Mouse (Mus musculus) heart, postnatal 36 days (tissue): ENCODE data around the gene Abcb11. TPM values are rescaled to one million over a fixed set of nuclear protein-coding genes. Genes with fewer than 3 reads are reported as not detected.
"Not testable (repeated sequence)": the region's sequence is repeated elsewhere in the genome, so short reads cannot be mapped to it uniquely, and the experiment has no call there.

Experiments used
- DNase-seq, 2 experiments: peaks; one replicate each; pipeline ENCODE4 v3.0.0; 2021 to 2022
- intact Hi-C: fragments of 180-260 bp; cut with DNase I; formaldehyde crosslinking; loops from one replicate; pipeline ENCODE4 v1.15.1; 2025
- total RNA-seq, 2 experiments: library from RNA; stranded (reverse); gene quantifications; 2 replicates each; pipeline ENCODE4 v1.2.3; 2021

Gene Abcb11
- total RNA-seq, result not detected

DNA sequence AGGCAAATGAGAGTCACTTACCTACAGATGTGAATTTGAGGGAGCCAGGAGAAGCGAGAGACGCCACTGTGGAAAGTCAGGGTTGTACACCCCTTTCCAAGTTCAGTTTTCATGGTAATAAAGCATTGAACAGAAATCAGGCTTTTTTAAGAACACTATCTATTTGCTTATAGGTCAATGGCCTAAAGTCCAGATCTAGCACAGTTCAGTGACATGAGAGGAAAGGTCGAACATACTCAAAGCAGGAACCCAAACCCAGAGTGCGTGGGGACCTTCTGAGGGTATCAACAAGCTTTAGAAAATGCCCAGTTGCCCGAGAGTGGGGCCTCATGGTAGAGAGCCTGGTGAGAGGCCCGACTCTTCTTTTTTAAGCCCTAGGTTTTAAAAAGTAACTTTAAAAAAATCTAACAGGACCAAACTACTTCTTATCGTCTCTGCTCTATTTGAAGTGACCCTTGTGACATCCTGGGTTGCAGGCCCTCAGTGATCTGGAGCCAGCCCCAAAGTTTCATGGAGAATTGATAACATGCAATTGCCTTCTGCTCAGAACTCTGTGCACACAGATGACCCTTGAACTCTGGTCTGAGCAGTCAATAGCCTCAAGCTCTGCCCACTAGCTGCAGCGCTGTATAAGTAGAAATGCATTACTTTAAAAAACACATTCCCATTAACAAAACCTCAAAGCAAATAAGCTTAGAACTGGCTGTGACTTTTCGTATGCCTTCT lies at the start of gene Abcb11:
Gene Abcb11 (minus strand): TSS at position 121 of the 726 bp plus-strand sequence.
- no peak for DNase-seq
- intact Hi-C loops, result no loop called here

DNA sequence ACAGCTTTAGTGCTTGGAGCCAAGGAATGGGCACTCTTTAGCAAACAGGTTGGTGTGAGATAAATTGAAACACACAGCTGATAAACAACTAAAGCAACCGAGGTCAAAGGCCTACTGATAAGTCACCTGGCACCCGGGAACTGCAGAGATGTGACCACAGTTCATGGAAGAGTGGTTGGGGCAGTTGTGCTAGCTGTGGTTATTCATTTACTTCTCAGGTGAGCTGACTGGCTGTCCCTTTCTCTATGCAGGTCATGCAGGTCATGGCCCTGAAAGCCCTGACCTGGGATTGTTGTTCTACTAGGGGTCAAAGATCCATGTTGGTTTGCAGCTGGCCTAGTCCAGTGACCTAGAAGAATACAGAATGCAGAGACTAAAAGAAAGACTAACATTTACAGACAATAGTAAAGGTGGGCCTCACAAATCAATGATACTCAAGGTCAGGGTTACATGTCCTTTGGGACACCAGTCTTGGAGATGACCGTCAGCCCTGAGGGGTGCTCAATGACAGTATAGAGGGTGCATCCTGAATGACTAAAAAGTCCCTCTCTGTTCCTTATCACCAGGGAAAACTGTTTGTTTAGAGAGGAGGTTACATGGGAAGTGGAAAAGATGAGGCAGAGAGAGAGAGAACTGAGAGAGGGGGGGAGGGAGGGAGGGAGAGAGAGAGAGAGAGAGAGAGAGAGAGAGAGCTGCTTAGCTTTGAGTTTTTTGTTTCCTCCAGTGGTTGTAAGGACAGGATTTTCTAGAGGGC lies 43.9 kb upstream of the Abcb11 start:
- intact Hi-C loops, result no loop called here
- DNase-seq, result no peak

DNA sequence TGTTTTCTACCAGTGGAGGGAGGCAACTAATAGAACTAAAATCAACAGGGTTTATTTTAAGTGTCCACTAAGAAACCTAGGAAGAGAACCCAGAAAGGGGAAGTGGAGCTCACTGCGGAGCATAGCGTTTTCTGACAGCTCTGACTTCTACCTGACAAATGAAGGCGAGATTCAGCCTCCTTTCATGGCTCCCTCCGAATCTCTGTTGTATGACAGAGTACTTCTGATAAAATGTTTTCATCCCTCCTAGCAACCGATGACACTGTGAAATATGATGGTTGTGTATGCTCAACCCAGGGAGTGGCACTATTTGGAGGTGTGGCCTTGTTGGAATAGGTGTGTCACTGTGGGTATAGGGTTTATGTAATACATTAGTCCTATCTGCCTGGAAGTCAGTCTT lies 40.4 kb upstream of the Abcb11 start:
- intact Hi-C loops, result no loop called here

DNA sequence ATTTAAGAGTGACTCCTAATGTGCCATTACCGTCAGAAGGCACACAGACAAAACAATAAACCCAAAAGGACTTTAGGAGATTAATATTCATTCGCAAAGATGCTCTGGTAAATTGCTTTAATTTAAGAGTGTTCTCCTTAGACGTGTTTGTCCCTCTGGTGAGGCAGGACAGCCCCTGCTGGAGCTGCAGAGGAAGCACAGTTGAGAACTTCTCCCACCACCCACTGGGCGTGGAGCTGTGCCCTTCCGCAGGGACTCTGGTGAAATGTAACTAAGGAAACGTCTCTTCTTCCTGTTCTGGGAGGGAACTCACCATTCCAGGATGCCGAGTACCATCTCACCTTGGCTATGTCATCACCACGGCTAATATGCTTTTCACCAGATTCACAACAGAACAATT lies 39.3 kb upstream of the Abcb11 start:
- no peak for DNase-seq
- intact Hi-C loops, result no loop called here

More for the DNA sequence above, 40.4 kb upstream of the Abcb11 start:
- no peak for DNase-seq

DNA sequence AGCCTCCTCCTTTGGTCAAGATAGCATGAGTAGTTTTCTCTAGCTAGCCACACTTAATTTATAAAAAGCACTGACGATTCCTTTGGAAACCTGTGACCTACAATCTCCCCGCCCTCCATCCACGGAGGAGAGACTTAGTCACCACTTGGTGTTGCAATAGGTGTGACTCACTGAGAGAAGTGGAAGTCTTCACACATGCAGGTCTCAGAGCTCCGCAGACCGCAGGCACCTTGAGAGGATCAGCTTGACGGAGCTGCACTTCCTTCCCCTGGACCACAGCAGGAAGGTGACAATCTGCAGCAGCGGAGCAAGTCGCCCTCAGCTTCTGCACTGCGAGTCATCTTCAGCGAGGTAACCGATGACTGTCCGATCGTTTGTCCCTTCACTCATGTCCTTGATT lies 37.9 kb upstream of the Abcb11 start, which contains the start of gene Dhrs9:
Gene Dhrs9 (plus strand): TSS at position 165 of the 400 bp plus-strand sequence.
- intact Hi-C loops, result no loop called here
- DNase-seq, result no peak

DNA sequence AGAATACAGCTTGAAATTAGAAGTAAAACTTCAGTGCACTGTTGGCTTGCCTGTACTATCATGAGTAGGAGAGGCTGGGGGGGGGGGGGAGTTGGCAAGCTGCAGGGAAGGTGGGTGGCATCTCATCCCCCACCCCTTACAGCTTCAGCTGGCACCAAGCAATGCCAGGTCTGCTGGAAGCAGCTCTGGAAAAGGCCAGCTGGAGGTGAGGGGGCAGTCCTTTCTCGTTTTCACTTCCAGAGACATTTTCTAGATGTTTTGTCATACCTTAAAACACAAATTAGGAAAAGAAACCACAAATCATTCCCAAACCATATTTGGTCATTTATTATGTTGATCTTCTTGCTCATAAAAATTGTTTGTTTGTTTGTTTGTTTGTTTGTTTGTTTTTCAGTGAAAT lies 37.4 kb upstream of the Abcb11 start:
- DNase-seq, result no peak
- intact Hi-C loops, result no loop called here

DNA sequence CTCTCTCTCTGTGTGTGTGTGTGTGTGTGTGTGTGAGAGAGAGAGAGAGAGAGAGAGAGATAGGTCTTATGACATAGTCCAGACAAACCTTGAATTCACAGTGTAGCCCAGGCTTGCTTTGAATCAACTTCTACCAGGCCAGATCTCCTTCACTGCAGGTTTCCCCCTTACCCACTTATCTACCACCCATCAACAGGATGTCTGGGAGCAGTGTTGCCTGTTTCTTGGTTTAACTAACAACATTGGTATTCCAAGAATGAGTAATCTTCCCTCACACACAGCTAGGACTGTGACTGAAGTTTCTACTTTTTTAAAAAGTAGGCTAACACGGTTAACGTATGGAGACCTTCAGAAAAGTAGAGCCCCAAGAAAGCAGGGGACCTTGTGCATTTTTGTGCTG lies 34.4 kb upstream of the Abcb11 start:
- intact Hi-C loops, result no loop called here
- no peak for DNase-seq

DNA sequence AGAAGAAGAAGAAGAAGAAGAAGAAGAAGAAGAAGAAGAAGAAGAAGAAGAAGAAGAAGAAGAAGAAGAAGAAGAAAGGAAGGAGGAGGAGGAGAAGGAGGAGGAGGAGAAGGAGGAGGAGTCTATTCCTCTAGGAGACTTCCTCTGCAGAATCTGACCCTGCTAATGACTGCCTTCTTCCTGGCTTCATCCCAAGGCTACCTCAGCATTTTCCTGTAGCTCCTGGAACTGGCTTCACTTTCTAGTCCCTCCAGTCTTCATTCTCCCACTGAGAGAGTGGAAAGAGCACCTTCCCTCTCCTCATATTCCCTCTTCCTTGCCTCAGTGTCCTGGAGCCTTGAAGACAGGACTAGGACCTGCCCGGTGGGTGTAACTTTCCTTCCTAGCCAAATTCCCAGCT lies 22.9 kb upstream of the Abcb11 start:
- no peak for DNase-seq
- intact Hi-C loops, result no loop called here

DNA sequence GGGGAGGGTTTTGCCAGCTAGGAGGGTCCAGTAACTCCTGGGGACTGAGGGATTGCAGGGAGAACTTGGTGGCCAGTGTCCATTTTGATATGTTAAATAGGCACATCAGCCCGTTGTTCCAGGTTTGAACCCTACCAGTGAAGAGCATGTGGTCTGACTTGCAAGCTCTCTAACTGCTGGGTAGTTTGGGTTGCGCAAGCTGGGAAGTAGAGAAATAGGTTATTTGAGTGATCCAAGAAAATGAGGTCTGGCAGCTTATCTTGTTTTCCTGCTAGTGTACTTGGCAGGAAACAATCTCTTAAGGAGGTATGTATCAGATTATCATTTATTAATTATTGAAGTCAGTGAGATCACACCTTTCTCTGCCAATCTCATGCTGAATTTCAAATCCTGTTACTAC lies 22.4 kb upstream of the Abcb11 start:
- intact Hi-C loops, result no loop called here
- no peak for DNase-seq

DNA sequence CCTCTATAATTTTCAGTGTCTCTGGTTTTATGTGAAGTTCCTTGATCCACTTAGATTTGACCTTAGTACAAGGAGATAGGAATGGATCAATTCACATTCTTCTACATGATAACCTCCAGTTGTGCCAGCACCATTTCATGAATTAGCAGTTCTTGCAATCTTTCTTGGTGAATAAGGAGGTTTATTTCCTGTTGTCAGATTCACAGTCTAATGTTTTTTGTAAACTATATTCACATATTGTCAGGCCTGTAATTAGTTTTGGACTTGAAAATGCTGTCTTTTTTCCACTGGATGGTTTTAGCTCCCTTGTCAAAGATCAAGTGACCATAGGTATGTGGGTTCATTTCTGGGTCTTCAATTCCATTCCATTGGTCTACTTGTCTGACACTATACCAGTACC lies 13.0 kb upstream of the Abcb11 start:
- intact Hi-C loops, DNase-seq: not testable (repeated sequence)

DNA sequence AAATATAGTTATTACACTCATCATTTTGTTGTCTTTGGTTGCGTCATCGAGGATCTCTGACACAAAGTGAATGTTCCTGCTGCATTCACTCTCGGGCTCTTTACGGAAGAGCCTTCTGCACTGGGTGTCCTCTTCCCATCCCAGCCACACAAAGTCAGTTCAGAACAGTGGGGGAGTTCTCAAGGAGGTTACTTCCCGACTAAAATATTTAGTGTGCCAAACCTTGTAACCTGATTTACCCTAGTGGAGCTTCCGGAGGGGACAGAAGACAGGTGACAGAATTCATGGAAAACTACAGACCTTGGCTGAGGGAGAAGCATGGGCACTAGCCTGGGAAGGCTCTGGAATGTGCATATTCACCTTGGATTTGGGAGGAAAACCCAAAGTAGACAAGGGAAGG lies 910 bp downstream of the Abcb11 start:
- intact Hi-C loops, result no loop called here
- no peak for DNase-seq

DNA sequence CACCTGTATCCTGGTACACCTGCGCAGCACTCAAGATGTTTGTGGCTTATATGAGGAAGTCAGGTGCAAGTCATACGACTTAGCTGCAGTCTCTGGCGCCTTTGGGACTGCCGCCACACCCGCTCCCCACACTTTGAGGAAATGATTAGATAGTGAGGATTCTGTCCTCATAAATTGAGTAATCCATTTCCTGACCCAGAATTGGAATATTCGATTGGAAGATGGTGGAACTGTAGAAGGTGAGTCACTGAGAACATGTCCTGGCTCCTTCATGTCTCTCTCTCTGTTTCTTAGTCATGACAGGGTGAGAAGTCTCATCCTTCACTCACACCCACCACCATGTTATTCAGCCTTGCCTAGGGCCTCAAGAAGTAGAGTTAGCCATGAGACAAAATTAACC lies 10.9 kb downstream of the Abcb11 start:
- intact Hi-C loops, DNase-seq: not testable (repeated sequence)

DNA sequence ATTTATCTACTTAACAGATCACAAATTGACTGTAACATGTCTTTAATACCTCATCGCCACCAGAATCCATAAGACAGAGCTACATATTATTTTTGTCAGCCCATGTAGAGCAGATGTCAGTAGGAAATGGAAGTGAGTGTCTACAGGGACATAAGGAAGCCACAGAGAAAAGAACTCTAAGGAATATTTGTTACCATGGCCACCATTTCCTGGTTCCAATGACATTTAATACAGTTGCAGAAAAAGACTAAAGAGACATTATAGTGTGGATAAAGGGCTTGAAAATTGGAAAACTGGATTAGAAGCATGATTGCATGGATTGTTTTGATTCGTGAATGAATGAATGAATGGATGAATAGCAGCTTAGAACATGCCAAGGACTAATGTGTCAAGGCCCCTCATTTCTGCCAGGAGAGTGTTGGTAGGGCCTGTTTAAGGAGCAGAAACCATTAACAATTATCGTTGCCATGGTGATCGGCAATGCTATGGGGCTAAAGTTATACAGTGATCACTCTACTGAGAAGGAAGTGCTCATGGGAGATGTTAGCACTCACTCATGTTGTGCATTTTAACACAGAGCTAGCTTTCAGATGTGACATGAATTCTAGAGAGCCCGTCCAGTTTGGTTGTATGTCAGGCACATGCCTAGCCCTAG lies 13.8 kb downstream of the Abcb11 start:
- no peak for DNase-seq
- intact Hi-C loops, result no loop called here

DNA sequence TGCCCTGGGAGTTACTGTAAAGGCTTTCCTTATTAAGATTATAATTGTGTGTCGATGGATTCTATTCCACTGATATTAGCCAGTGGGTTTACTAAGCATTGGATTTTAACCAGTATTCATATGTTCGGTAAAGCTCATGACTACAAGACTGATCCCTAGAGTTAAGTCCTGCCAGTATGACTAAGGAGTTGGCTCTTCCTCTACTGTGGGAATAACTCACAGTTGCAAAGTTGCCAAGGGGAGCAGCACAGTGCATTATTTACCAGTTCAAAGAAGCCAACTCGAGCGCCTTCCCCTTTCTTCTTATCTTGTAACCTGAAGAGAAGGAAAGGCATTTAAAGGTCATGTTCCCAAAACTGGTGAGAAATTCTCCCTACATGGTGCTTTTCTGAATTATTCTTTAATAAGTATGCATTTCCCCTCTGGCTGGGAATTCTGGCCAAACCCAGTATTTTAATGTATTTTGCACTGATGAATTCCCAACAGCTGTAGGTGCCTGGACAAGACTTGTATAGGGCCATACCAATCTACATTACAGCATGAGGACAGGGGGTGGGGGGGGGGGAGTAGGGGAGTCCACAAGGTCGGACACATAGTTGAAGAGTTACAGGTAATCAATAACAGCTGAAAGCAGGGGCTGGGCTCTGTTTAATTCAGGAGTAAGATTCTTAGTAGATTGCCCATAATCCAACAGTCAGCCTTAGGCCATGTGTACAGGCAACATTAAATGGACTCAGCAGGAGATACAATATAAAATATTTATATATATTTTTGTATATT lies 17.3 kb downstream of the Abcb11 start:
- no peak for DNase-seq
- intact Hi-C loops, result no loop called here

DNA sequence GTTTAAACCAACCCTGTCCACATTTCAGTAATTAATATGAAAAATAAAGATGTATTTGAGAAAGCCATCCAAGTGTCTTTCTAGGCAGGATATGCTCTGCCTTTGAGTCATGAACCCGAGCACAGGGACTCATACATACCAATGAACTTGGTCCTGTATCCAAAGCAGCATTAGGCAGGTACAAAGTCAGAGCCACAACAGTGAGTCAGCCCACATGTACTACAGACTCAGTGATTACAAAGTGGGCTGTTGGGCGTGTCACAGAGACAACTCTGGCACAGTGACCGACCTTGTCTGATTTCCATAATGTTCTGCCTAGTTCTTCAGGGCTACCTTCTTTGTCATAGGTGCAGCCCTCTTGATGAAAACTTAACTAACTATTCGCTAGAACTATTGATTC lies 19.4 kb downstream of the Abcb11 start:
- intact Hi-C loops, result no loop called here
- DNase-seq, result no peak

DNA sequence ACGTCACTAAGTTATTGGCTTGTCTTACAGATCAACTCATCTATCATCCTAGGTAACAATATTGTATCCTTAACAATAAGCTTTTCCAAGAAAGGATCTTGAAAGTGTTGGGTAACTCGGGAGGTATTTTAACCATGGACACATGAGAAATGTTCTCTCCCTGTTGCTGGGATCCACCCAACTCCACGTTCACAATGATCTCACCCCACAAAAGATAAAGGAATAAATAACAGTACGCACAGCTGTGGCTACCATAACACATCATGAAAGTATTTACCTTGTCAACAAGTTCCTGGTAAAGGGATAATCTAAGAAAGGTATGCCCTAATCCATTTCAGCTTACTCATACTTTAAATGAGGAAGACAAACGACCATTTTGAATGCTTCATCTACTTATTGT lies 21.0 kb downstream of the Abcb11 start:
- intact Hi-C loops, result no loop called here
- no peak for DNase-seq

DNA sequence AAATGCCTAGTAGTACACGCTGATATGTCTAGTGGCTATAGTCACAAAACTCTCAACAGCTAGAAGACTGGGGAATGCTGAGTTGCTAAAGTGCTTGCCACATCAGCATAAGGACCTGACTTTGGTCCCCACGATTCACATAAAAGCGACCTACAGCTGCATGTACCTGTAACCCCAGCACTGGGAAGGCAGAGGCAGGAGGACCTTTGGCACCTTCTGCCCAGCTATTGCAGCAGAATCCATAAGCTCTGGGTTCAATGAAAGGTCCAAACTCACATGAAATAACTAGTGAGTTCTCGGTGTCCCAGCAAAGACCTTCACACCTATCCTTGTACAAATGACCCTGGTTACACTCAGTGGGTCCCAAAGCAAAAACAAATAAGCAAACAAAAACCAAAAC lies 31.1 kb downstream of the Abcb11 start:
- DNase-seq, result no peak
- intact Hi-C loops, result no loop called here

DNA sequence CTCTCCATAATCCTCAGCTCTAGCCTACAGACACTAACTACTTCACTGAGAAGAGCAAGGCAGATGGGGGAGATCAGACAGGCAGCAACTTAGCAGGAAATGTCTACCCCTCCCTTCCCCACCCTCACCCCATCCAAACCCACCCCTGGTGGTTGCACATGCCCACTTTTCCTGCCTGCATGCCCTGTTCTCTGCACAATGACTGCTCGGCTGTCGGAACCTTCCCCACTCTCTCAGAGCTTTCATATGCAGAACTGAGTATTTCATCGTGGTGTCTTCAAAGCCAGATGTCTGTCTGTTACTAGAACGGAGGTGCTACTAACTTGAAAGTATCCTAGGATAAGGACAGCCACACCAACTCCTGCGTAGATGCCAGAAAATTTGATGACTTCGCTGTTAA lies 34.3 kb downstream of the Abcb11 start:
- DNase-seq, result no peak
- intact Hi-C loops, result no loop called here

DNA sequence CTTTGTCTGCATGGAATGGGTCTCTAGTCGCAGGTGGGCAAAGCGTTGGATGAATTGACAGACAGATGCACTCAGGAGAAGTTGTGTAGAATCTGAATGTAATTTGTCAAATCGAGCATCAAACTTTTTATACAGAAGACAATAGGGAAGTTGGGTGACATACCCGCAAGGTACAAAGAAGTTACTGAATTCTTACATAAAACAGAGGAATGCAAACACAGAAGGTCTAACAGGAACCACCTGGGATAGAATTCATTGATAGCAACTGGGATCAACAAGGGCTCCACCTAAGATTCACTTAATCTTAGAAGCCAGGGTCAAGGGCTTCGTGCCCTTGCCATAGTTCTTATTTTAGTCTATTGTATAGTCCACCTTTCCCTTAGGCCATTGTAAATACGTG lies 41.8 kb downstream of the Abcb11 start:
- intact Hi-C loops, DNase-seq: not testable (repeated sequence)

DNA sequence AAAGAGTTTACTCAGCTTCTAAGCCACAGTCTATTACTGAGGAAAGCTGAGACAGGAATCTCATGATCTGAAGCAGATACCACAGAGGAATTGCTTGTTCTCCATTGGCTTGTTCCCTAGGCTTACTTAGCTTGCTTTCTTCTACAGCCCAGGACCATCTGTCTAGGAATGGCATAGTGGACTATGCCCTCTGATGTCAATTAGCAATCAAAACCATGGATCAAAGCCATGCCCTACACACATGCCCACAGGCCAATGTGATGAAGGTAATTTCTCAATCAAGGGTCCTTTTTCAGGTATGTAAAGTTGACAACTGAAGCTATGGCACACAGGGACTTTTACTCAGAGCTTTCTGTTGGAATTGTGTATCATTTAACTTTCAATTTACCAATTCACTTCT lies 47.9 kb downstream of the Abcb11 start:
- intact Hi-C loops, result no loop called here
- DNase-seq, result no peak

DNA sequence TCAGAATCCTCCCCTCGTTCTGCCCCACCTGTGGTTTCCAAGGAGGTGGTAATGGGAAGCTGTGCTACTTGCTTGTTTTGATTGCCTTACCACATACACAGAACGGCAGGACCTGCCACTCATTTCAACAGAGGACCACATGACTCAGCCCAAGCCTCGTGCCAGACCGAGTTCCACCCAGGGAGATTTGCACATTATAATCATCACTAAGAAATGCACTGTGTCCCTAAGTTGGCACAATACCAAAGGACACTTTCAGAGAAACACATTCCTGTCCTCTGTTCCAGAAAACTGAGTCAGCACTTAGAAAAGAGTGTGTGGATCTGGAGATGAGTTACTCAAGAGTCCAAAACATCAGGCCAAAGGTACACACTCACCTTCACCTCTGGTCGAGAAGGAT lies 53.4 kb downstream of the Abcb11 start:
- intact Hi-C loops, result no loop called here
- DNase-seq, result no peak
